Mouse (Mus musculus): ENCODE data around the gene Stx6.

Stx6 gene

GRCm38 (mm10) chr1:155233931-155234607 lies 75.6 kb downstream of the Stx6 start:
- DNase-seq (ENCODE audit: low spot score in 2 of 2), result peak in 1 of 2 experiments; percentile 73

DNA sequence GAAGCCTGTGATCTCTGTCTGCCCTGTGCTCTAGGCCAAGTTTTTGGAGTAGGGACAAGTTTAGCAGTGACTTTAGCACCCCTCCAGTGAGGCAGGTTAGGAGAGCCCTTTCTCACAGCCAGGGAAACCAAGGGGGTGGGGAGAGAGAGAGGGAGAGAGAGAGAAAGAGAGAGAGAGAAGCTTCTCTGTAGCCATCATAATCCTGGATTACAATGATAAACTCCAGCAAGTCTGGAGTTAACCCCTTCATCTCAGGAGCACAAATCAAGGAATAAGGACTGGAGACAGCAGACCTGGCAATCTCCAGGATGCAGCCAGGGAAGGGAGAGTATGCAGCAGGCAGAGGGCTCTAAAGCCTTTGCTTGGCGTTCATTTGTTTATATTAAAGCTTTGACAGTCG lies 77.1 kb downstream of the Stx6 start:
- DNase-seq (ENCODE audit: low spot score in 2 of 2), result no peak

- no peak for DNase-seq (ENCODE audit: low spot score in 2 of 2)
These were observed 78.0 kb downstream of the Stx6 start for GRCm38 (mm10) chr1:155236306-155237024.

DNA sequence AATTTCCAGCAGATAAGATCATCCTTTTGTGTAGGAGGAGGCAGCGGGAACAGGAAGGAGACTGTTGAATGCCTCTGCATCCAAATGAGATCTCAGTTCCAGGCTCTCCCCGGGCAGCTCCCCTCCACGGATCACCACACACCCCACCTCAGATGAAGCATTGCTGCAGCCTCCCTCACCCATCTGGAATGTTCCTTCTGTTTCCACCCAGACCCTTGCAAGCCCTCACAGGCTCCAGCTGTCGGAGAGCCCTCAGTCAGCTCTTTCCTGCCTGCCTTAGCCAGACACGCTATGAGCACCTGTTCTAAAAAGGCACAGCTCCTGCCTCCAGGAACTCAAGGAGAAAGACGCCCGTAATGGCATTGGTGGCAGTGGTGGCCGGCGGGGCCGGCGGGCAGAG lies 78.9 kb downstream of the Stx6 start:
- DNase-seq (ENCODE audit: low spot score in 2 of 2), result no peak

- no peak for DNase-seq (ENCODE audit: low spot score in 2 of 2)
These were observed 79.6 kb downstream of the Stx6 start for GRCm38 (mm10) chr1:155238126-155238525.

GRCm38 (mm10) chr1:155239169-155239568 lies 80.7 kb downstream of the Stx6 start:
- DNase-seq (ENCODE audit: low spot score in 2 of 2), result no peak

GRCm38 (mm10) chr1:155239962-155240717 lies 81.6 kb downstream of the Stx6 start:
- DNase-seq (ENCODE audit: low spot score in 2 of 2), result no peak

DNA sequence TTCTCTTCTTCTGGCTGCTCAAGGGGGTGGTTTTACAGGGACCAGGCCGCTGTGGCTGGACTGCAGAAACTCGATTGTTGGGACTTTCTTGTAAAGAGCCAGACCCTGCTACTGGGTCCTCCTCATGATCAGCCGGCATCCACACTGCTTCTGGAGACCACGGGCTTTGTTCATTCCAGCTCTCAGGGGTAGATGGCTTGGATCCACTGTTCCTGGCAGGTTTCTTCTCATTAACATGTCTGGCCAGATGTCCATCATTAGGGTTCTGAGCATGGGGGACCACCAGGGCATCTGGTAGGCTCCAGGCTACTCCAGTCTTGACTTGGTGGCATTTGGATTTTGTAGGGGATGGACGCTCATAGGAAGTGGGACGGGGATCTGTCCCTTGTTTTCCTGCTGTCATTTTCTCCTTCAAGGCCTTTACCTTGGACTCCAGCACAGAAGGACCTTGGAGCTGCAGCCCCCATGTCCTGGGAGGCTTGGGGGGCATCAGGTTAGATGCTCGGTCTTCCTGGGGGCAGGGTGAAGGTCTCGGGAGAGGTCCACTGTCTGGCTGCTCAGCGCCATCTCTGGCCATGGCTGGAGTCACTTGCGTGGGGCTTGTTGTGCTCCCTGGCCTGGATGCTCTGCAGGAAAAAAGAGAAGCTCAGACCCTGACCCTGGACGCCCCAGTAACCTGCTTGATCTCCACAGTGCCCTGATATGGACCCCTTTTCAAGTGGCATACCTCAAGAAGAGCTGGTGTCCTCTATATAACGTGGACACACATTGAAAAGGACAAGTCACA lies 83.4 kb downstream of the Stx6 start:
- no peak for DNase-seq (ENCODE audit: low spot score in 2 of 2)

GRCm38 (mm10) chr1:155242488-155242745 lies 83.9 kb downstream of the Stx6 start:
- DNase-seq (ENCODE audit: low spot score in 2 of 2), result no peak

DNA sequence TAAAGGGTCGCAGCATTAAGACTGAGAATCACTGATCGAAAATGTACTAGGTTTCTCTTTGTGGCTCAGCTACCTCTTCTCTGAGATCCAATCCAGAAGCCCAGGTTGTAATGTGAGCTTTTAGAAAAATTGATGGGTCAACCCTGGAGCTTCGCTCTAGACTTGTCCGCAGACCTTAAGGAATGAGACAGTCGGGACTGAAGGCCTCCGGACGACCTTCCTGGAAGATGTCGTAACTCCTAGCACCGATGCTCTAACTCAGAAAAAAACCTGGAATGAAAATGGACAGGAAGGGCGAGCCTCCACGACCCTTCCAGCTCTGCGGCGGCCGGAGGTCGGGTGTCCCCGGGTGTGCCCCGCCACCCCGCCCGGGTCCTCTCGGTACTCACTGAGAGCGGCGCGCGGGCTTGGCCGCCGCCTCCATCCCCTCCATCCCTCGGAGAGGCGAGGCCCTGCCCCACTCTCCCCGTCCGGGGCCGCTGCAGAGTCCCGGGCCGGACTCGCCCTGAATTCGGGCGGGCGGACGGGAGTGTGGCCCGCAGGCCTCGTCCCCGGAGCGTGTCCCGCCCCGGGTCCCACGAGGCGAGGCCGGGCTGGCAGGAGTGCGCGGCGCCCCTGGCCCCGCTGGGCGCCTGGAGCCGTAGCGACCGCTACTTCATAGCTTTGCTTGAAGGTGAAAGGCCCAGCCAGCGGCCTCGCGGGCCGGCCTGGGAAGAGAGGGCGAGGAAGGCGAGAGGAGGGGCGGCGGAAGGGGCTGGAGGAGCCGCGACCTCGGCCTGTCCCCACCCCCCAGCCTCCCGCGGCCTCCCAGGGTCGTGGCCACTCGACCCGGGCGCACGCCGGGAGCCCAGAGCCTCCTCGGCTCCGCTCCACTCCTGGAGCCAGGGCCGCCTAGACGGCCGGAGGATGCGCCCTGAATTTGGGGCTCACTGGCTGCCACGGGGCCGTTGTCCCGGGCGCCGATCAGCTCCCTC lies 85.6 kb downstream of the Stx6 start, which contains the start of gene BC034090:
Gene BC034090, minus strand, starts transcription at position 648 of the 974 bp plus-strand sequence.
- DNase-seq (ENCODE audit: low spot score in 2 of 2), result peak; percentile 44 to 56

DNA sequence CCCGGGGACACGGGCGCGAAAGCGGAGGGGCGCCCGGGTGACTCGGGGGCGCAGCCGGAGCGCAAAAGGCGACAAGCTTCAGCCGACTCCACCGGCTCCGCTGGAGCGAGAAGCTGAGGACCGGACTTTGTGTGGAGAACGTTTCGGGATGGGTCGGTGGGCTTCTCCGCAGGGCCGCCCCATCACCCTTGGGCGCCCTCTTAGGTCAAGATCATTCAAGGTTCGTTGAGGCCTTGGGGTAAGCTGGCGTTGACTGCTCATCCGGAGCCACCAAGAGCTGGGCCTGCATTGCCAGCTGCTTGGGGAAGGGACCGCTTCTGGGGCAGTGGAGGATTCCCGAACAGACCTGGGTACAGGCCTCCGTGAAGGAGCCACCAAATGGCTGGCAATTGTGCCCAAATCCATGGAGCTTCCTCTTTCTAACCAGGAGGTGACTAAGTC lies 86.3 kb downstream of the Stx6 start:
- DNase-seq (ENCODE audit: low spot score in 2 of 2), result no peak

GRCm38 (mm10) chr1:155245516-155245915 lies 87.0 kb downstream of the Stx6 start:
- DNase-seq (ENCODE audit: low spot score in 2 of 2), result no peak

- no peak for DNase-seq (ENCODE audit: low spot score in 2 of 2)
These were observed 88.9 kb downstream of the Stx6 start for GRCm38 (mm10) chr1:155247441-155247840.

- DNase-seq (ENCODE audit: low spot score in 2 of 2), result no peak
These were observed 89.5 kb downstream of the Stx6 start for GRCm38 (mm10) chr1:155248041-155248440.

DNA sequence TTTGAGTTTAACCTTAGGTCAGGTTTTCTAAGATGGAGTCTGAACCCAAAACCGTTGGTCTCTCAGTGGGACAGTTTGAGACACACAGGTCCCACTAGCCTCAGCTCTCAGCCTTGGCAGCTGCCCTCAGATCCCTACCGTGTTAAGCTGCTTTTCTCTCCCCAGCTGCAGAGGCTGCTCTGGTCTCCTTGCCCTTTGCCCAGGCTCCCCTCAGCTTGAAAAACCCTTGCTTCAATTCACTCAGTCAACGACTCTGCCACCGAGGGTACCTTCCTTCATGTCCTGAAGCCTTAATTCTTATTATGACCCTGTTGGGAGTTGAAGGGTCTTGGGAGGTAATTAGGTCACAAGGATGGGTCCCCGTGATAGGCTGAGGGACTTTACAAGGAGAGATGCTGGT lies 91.4 kb downstream of the Stx6 start:
- no peak for DNase-seq (ENCODE audit: low spot score in 2 of 2)

- DNase-seq (ENCODE audit: low spot score in 2 of 2), result no peak
These were observed 92.1 kb downstream of the Stx6 start for GRCm38 (mm10) chr1:155250531-155251135.

- no peak for DNase-seq (ENCODE audit: low spot score in 2 of 2)
These were observed 93.1 kb downstream of the Stx6 start for GRCm38 (mm10) chr1:155251596-155251995.

DNA sequence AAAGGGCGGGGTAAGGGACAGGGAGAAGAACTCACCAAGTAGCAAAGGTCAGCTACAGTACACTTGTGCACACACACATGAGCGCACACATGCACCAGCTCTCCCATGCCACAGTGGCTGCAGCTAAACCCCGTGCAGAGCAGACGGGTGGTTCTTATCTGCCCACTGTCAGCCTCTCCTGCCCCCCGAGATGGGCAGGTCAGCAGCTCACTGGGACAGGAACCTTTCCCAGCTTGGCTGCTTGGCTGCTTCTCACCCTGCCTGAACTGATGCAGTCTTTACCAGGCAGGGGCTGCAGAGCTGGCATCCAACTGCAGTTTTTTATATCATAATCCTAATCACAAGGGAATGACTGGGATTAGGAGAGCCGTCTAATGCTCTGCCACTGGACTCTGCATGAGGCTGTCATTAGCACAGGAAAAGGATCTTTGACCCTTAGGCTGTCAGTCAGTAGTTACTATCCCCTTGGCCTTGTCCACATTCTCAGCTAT lies 94.2 kb downstream of the Stx6 start:
- DNase-seq (ENCODE audit: low spot score in 2 of 2), result no peak

GRCm38 (mm10) chr1:155253126-155253525 lies 94.6 kb downstream of the Stx6 start:
- no peak for DNase-seq (ENCODE audit: low spot score in 2 of 2)

DNA sequence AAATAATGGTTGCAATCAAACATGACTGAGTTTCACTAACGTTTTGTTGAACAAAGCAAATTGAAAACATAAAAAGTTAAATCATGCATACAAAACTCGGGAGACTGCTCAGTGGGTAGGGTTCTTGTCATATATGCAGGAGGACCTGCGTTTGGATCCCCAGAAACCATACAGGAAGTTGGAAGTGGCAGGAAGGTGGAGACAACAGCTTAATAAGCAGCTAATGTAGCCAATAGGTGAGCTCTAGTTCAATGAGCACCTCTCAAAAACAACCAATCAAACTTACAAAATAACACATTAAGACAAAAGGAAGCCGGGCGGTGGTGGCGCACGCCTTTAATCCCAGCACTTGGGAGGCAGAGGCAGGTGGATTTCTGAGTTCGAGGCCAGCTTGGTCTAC lies 95.8 kb downstream of the Stx6 start:
- no peak for DNase-seq (ENCODE audit: low spot score in 2 of 2)

All from urinary bladder, postnatal 36 days (tissue).